Mouse (Mus musculus) olfactory bulb, adult 2 months (tissue): ENCODE measurements around the gene Mblac2. TPM values are rescaled to one million over a fixed set of nuclear protein-coding genes. Genes with fewer than 3 reads are reported as not detected.
"Not testable (repeated sequence)": the region's sequence is repeated elsewhere in the genome, so short reads cannot be mapped to it uniquely, and the experiment has no call there.

Source experiments
- H3K27ac ChIP-seq: fragments of 200-500 bp; 2 replicates; pipeline ENCODE4 v1.5.1; 2012; ENCODE audit warnings: low read depth, low read length; ENCODE audit not compliant: insufficient read depth
- H3K4me1 ChIP-seq: fragments of 200-500 bp; 2 replicates; pipeline ENCODE4 v1.6.1; 2012; ENCODE audit warnings: low read length; ENCODE audit not compliant: control insufficient read depth, insufficient read depth
- H3K4me3 ChIP-seq: fragments of 200-500 bp; 2 replicates; pipeline ENCODE4 v1.5.1; 2012; ENCODE audit warnings: mild to moderate bottlenecking, low read depth, low read length, moderate library complexity; ENCODE audit not compliant: insufficient read depth
- CTCF ChIP-seq: fragments of 200-500 bp; IDR thresholded peaks from 2 replicates; pipeline ENCODE4 v1.5.1; 2012; ENCODE audit warnings: low read depth, mild to moderate bottlenecking, low read length, moderate library complexity; ENCODE audit not compliant: insufficient read depth
- POLR2A ChIP-seq: fragments of 200-500 bp; IDR thresholded peaks from 2 replicates; pipeline ENCODE4 v1.6.1; 2012; ENCODE audit warnings: mild to moderate bottlenecking, low read depth, low read length, moderate library complexity; ENCODE audit not compliant: insufficient read depth
- WGBS: fragments of 180-500 bp; shearing (Covaris S2); methylation state at CpG from one replicate; pipeline ENCODE4 v1.1.7; 2018; 5-methylcytosine and 5-hydroxymethylcytosine counted together
- polyA plus RNA-seq: library from polyadenylated mRNA; stranded (reverse); fragments of >200 nt; gene quantifications from 2 replicates; pipeline ENCODE4 v1.2.4, GENCODE M21; 2012; ENCODE audit warnings: low replicate concordance; ENCODE audit not compliant: missing spikeins, insufficient read depth, insufficient read length

Mblac2 gene
- polyA plus RNA-seq, 1 experiment, result not detected

GRCm38 (mm10) chr13:81713896-81714295 is 2.8 kb downstream of the Mblac2 start:
- TF ChIP-seq POLR2A (no peak), CTCF (no peak)
- Histone ChIP-seq H3K4me3 (no peak overlapping the region), H3K4me1 (peaks cover 4% of the 10 kb centered on the region), H3K27ac (no peak overlapping the region)
- WGBS, result 100% methylated on average over 1 of the region's 1 CpGs

- not testable (repeated sequence) for H3K4me1 ChIP-seq
These were observed 17.0 kb downstream of the Mblac2 start for GRCm38 (mm10) chr13:81728141-81728540.

DNA sequence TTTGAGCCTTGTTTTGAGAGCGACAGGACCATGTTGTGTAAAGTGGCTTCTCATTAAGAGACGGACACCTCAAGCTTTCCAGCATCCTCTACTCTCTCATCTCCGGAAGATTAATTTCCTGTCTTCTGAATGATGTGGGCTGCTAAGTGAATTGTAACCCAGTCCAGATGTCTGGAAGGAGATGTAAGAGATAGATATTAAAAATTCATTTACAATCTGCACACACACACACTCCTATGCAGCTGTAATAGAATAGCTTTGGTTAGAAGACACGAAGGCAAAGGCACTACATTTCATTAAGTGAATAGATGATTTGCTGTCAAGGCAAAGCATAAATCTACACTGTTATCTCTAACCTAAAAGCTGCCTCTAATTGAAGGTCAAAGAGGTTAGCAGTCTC is 18.0 kb downstream of the Mblac2 start:
- WGBS, result 90% methylated on average over 4 of the region's 4 CpGs

More at GRCm38 (mm10) chr13:81728141-81728540, 17.0 kb downstream of the Mblac2 start:
- not testable (repeated sequence) for H3K4me3 ChIP-seq, H3K27ac ChIP-seq
- 72% methylated on average over 12 of the region's 12 CpGs for WGBS

DNA sequence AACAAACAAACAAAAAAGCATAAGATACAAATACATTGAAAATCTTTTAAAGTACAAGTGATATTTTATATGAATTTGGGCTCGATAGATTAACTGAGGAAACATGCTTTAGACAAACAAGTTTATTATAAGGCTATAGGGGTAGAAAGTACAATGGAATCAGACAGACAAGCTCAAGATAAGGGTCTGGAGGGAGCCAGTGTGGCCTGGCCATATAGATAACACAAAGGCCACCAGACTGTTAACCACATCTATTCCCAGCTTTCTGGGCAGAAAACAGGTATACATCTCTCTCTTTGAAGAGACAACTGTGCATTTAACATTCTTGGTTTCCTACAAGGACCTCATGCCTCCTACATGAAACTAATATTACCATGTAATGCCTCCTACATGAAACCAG is 19.2 kb downstream of the Mblac2 start:
- Histone ChIP-seq H3K27ac (no peak overlapping the region), H3K4me3 (no peak overlapping the region), H3K4me1 (no peaks in the 10 kb centered on the region)
- TF ChIP-seq POLR2A (no peak), CTCF (no peak)
- 98% methylated on average over 1 of the region's 1 CpGs for WGBS

More for the DNA sequence above, 18.0 kb downstream of the Mblac2 start:
- Histone ChIP-seq H3K4me3 (no peak overlapping the region), H3K27ac (no peak overlapping the region), H3K4me1 (no peaks in the 10 kb centered on the region)
- TF ChIP-seq CTCF, result no peak
- no peak for TF ChIP-seq POLR2A

- TF ChIP-seq CTCF (no peak), POLR2A (no peak)
- 91% methylated on average over 5 of the region's 5 CpGs for WGBS
- Histone ChIP-seq H3K27ac (no peak overlapping the region), H3K4me3 (no peak overlapping the region), H3K4me1 (peaks cover 3% of the 10 kb centered on the region)
These were observed 25.5 kb downstream of the Mblac2 start for GRCm38 (mm10) chr13:81736606-81737005.

DNA sequence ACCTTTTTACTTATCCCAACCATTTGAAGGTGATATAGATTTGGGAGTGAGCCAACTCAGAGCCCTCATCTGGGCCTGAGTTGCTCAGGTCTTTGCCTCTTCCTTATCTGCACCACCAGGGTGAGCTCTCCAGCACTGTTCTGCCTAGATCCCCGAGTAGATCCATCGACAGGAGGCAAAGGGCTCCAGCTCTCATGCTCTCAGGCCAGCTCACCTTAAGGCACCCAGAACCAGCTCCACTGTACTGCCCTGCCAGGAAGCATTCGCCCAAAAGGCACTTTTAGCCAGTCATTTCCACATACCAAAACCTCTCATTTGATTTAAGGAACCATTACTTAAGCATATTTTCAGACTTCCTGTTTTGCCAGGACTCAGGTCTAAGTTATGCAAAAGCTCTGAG is 29.8 kb downstream of the Mblac2 start:
- Histone ChIP-seq H3K27ac (no peak overlapping the region), H3K4me3 (no peak overlapping the region), H3K4me1 (peaks cover 5% of the 10 kb centered on the region)
- no peak for TF ChIP-seq POLR2A
- TF ChIP-seq CTCF, result no peak
- 55% methylated on average over 3 of the region's 3 CpGs for WGBS

GRCm38 (mm10) chr13:81743391-81744091 is 32.4 kb downstream of the Mblac2 start:
- H3K4me3 ChIP-seq, result no peak overlapping the region
- no peak overlapping the region for H3K27ac ChIP-seq
- 55% methylated on average over 10 of the region's 10 CpGs for WGBS
- peaks cover 5% of the 10 kb centered on the region for H3K4me1 ChIP-seq
- TF ChIP-seq CTCF (no peak), POLR2A (no peak)

DNA sequence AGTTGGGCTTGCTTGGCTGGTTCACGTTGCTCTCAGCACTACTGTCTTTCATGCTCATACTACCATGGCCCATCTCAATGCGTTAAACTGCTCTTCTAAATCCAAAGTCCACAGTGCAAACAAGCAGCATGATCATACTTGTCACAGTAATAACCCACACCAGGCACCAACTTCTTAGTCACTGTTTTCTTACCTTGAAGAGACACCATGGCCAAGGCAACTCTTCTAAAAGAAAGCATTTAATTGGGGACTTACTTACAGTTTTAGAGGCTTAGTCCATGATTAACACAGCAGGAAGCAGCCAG is 32.9 kb downstream of the Mblac2 start:
- WGBS, result 33% methylated on average over 2 of the region's 2 CpGs
- Histone ChIP-seq H3K27ac (no peak overlapping the region), H3K4me3 (no peak overlapping the region), H3K4me1 (peaks cover 5% of the 10 kb centered on the region)
- no peak for TF ChIP-seq CTCF
- no peak for TF ChIP-seq POLR2A

GRCm38 (mm10) chr13:81754878-81755277 is 43.7 kb downstream of the Mblac2 start:
- no peak overlapping the region for H3K27ac ChIP-seq
- TF ChIP-seq POLR2A (no peak), CTCF (no peak)
- H3K4me1 ChIP-seq, result no peaks in the 10 kb centered on the region
- no peak overlapping the region for H3K4me3 ChIP-seq

- WGBS, result 100% methylated on average over 1 of the region's 1 CpGs
- TF ChIP-seq POLR2A, result no peak
- no peak for TF ChIP-seq CTCF
- H3K4me1 ChIP-seq, result no peaks in the 10 kb centered on the region
These were observed 44.2 kb downstream of the Mblac2 start for GRCm38 (mm10) chr13:81755324-81755723.

More at GRCm38 (mm10) chr13:81755324-81755723, 44.2 kb downstream of the Mblac2 start:
- no peak overlapping the region for H3K27ac ChIP-seq
- no peak overlapping the region for H3K4me3 ChIP-seq
